Mouse (Mus musculus) embryonic fibroblast, embryonic 13.5 days (primary cell): ENCODE measurements around the gene Tmcc3. TPM values are rescaled to one million over a fixed set of nuclear protein-coding genes. Genes with fewer than 3 reads are reported as not detected.

Experiments
- H3K27ac ChIP-seq: 2 replicates; pipeline ENCODE4 v1.5.1; 2012; ENCODE audit warnings: low read length, control low read depth, inconsistent platforms; ENCODE audit not compliant: insufficient read depth
- H3K4me1 ChIP-seq: 2 replicates; pipeline ENCODE4 v1.6.1; 2011; ENCODE audit warnings: low read length; ENCODE audit not compliant: control insufficient read depth, insufficient read depth
- H3K4me3 ChIP-seq: 2 replicates; pipeline ENCODE4 v1.5.1; 2011; ENCODE audit warnings: mild to moderate bottlenecking, control low read depth, low read length; ENCODE audit not compliant: insufficient read depth
- CTCF ChIP-seq: IDR thresholded peaks from 2 replicates; pipeline ENCODE4 v1.5.1; 2011; ENCODE audit warnings: mild to moderate bottlenecking, control low read depth, low read length, moderate library complexity, borderline replicate concordance; ENCODE audit not compliant: insufficient read depth
- POLR2A ChIP-seq: IDR thresholded peaks from 2 replicates; pipeline ENCODE4 v1.6.1; 2011; ENCODE audit warnings: low read depth, mild to moderate bottlenecking, control low read depth, low read length, moderate library complexity
- polyA plus RNA-seq: library from polyadenylated mRNA; stranded (reverse); fragments of >200 nt; gene quantifications from 2 replicates; pipeline ENCODE4 v1.2.4, GENCODE M21; 2011; ENCODE audit warnings: low read depth; ENCODE audit not compliant: missing spikeins, insufficient read length

Gene Tmcc3
- polyA plus RNA-seq, 1 experiment, result 10.2 TPM

GRCm38 (mm10) chr10:94329962-94330361 lies 18.2 kb downstream of the Tmcc3 start:
- Histone ChIP-seq H3K4me1 (no peaks in the 10 kb centered on the region), H3K4me3 (no peak overlapping the region), H3K27ac (no peak overlapping the region)
- no peak for TF ChIP-seq POLR2A
- TF ChIP-seq CTCF, result no peak

DNA sequence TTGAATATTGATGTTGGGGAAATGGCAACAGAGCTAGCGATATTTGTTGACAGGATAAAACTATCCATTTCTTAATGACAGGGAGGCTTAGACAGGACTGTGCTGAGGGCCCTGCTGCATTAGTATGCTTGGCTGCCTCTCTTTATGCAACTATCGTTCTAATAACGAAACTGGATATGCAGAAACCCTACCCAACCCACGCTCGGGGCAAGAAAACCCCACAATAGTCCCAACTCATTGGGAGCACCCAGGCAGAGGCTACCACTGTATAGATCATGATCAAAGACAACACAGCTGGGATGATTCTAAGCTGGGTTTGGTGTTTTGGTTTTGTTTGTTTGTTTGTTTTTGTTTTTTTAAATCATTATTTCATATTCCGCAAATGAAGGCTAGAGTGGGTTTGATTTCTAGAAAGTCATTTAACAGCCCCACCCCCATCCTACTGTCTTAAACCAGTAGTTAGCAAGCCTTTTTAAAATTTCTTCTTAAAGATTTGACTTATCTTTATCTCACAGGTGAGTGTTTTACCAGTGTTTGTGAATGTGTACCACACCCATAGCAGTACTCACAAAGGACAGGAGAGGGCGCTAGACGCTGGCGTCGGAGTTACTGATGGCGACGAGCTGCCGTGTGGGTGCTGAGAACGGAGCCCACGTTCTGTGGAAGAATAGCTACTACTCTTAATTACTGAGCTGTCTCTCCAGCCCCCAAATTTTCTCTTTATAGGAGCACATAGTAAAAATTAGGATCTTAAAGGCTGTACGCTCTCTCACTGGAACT lies 20.8 kb downstream of the Tmcc3 start:
- Histone ChIP-seq H3K4me3 (no peak overlapping the region), H3K4me1 (no peaks in the 10 kb centered on the region), H3K27ac (no peak overlapping the region)
- TF ChIP-seq CTCF, result no peak
- no peak for TF ChIP-seq POLR2A

DNA sequence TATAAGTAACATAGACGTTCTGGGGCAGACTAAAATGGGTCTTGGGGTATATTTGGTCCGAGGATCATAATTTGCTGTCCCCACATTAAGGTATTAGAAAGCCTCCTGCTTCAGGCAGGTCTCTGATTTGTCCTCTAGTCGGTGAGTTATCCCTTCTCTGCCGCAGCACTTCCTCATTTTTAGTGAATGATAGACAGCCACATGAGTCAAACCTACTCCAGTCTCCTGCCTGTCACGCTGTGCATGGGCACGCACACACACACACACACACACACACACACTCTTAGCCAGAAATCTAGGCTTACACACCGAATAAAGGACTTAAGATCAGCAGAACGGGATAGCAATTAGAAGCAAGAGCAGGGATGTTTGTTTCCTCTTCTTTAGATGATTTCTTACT lies 21.6 kb downstream of the Tmcc3 start:
- H3K4me1 ChIP-seq, result no peaks in the 10 kb centered on the region
- TF ChIP-seq POLR2A (no peak), CTCF (no peak)
- H3K27ac ChIP-seq, result no peak overlapping the region
- no peak overlapping the region for H3K4me3 ChIP-seq

DNA sequence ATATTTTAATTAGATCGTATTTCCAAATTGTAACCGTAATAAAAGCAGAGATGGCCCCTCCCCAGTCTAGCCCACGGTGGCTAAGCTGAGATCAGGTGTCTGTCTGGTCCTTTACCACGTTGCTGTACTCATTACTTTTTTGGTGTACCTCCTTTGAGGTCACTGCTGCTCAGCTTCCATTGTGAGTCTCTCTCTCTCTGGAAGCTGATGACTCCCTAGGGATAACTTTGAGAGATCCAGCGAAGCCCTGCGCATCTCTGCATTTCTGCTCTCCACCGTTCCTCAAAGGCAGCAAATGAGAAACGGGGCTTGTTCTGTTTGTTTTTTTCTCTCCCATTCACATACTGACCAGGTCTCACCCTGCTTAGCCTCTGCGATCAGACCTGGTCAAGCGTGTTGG lies 23.3 kb downstream of the Tmcc3 start:
- TF ChIP-seq POLR2A (no peak), CTCF (no peak)
- Histone ChIP-seq H3K4me1 (no peaks in the 10 kb centered on the region), H3K4me3 (no peak overlapping the region)

DNA sequence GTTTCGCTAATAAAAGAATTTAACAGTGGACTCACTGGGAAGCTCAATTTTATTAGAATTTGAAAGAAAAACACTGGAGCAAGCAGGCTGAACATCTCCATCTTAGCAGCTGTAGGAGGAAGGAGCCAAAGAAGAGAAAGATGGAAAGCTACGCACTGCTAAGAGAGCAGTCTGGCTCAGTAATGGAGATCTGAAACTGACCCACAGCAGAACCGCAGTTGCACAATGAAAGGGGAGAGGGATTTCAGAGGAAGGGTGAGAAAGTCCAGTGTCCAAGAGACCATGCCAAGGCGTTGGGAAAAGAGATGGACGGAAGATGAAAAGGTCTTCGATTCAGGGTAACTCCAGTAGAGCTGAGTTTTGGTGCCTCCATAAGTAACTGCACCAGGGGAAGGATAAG lies 24.3 kb downstream of the Tmcc3 start:
- TF ChIP-seq POLR2A (no peak), CTCF (no peak)
- Histone ChIP-seq H3K4me1 (no peaks in the 10 kb centered on the region), H3K4me3 (no peak overlapping the region), H3K27ac (no peak overlapping the region)

More for the DNA sequence above, 23.3 kb downstream of the Tmcc3 start:
- H3K27ac ChIP-seq, result no peak overlapping the region

DNA sequence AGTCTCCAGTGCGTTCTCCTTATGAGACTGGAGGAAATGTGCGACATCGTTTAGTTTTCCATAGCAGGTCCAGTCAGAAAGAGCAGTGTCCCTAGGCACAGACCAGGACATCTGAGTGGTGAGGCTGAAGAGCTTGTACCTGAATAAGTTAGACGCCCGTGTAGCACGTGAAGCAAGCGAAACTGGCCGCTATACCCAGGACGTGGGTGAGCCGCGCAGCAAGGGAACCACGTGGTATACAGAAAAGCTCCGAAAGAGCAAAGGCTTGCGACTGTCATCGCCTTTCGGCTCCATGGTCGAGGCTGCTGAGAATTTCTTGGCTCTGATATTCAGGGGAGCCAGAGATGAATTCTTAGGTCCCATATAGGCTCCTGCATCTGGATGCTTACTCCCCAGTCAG lies 29.8 kb downstream of the Tmcc3 start:
- Histone ChIP-seq H3K4me1 (no peaks in the 10 kb centered on the region), H3K4me3 (no peak overlapping the region), H3K27ac (no peak overlapping the region)
- TF ChIP-seq CTCF (no peak), POLR2A (no peak)

DNA sequence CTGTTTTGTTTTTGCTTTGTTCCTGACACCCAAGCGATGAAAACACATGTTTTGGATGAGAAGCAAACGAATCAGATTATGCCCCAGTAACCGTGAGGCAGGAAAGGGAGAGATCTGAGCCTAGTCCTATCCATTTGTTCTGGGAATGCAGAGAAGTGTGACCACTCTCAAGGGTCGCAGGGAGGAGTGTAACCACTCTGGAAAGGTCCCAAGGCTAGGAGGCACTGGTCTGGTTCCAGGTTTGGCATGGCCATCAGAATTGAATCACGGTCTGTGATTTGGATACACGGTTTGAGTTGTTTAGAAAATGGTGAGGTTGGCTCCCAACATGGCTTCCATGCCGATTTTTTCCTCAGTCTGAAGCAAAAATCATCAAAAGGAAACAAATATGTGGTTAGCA lies 30.5 kb downstream of the Tmcc3 start:
- H3K4me1 ChIP-seq, result no peaks in the 10 kb centered on the region
- H3K27ac ChIP-seq, result no peak overlapping the region
- no peak overlapping the region for H3K4me3 ChIP-seq
- no peak for TF ChIP-seq CTCF
- no peak for TF ChIP-seq POLR2A

GRCm38 (mm10) chr10:94343581-94343980 lies 31.8 kb downstream of the Tmcc3 start:
- no peak overlapping the region for H3K27ac ChIP-seq
- H3K4me1 ChIP-seq, result no peaks in the 10 kb centered on the region
- no peak for TF ChIP-seq POLR2A
- TF ChIP-seq CTCF, result no peak
- no peak overlapping the region for H3K4me3 ChIP-seq

GRCm38 (mm10) chr10:94344631-94345417 lies 33.1 kb downstream of the Tmcc3 start:
- Histone ChIP-seq H3K4me1 (no peaks in the 10 kb centered on the region), H3K27ac (no peak overlapping the region), H3K4me3 (no peak overlapping the region)
- TF ChIP-seq POLR2A, result no peak
- no peak for TF ChIP-seq CTCF
